Mouse (Mus musculus) limb, embryonic 15.5 days (tissue): ENCODE results near the gene Isca2. TPM values are rescaled to one million over a fixed set of nuclear protein-coding genes. Genes with fewer than 3 reads are reported as not detected.

Source experiments
- ATAC-seq: fragments of 200-750 bp; cut with Nextera tagmentation; 2 replicates; pipeline ENCODE4 v1.8.0; 2017; ENCODE audit warnings: low read depth, moderate TSS enrichment; ENCODE audit not compliant: insufficient number of reproducible peaks, low FRiP score, low TSS enrichment
- H3K27ac ChIP-seq: fragments of 300-500 bp; sonication (generic); 2 replicates; pipeline ENCODE4 v1.5.1; 2015; ENCODE audit warnings: moderate library complexity, mild to moderate bottlenecking, inconsistent platforms
- H3K27me3 ChIP-seq: fragments of 300-500 bp; sonication (generic); 2 replicates; pipeline ENCODE4 v1.6.1; 2015; ENCODE audit warnings: inconsistent platforms
- H3K36me3 ChIP-seq: fragments of 300-500 bp; sonication (generic); 2 replicates; pipeline ENCODE4 v1.6.1; 2015; ENCODE audit warnings: inconsistent platforms
- H3K4me1 ChIP-seq: fragments of 300-500 bp; sonication (generic); 2 replicates; pipeline ENCODE4 v1.6.1; 2015; ENCODE audit warnings: inconsistent platforms
- H3K4me2 ChIP-seq: fragments of 300-500 bp; sonication (generic); 2 replicates; pipeline ENCODE4 v1.6.1; 2015; ENCODE audit warnings: mild to moderate bottlenecking, inconsistent platforms
- H3K4me3 ChIP-seq: fragments of 300-500 bp; sonication (generic); 2 replicates; pipeline ENCODE4 v1.5.1; 2015; ENCODE audit warnings: mild to moderate bottlenecking, inconsistent platforms
- H3K9ac ChIP-seq: fragments of 300-500 bp; sonication (generic); 2 replicates; pipeline ENCODE4 v1.6.1; 2015; ENCODE audit warnings: inconsistent platforms
- H3K9me3 ChIP-seq: fragments of 300-500 bp; sonication (generic); 2 replicates; pipeline ENCODE4 v1.6.1; 2016; ENCODE audit warnings: inconsistent platforms
- WGBS: fragments of 180-500 bp; shearing (Covaris S2); methylation state at CpG from one replicate; pipeline ENCODE4 v1.1.7; 2015; 5-methylcytosine and 5-hydroxymethylcytosine counted together
- polyA plus RNA-seq: library from polyadenylated mRNA; unstranded; fragments of >200 nt; fragmentation: Nextera tagmentation; extraction: Ambion mirVana; gene quantifications from 2 replicates; pipeline ENCODE4 v1.2.1, GENCODE M21; 2015

Gene Isca2
- polyA plus RNA-seq, 1 experiment from 2014 or later, result 113 TPM

GRCm38 (mm10) chr12:84824203-84824602 is 51.2 kb downstream of the Isca2 start:
- peak overlapping the region; percentile 27; the same call in 1 of the 2 replicates for H3K27ac ChIP-seq

More at GRCm38 (mm10) chr12:84824203-84824602, 51.2 kb downstream of the Isca2 start:
- H3K36me3 ChIP-seq, result no peaks in the 10 kb centered on the region
- 56% methylated on average over 5 of the region's 5 CpGs for WGBS
- no peak overlapping the region for H3K4me2 ChIP-seq
- no peak for ATAC-seq
- H3K9me3 ChIP-seq, result no peaks in the 10 kb centered on the region
- H3K9ac ChIP-seq, result no peak overlapping the region
- no peak overlapping the region for H3K4me3 ChIP-seq
- H3K27me3 ChIP-seq, result 0 out of 2 replicates have a peak, but pooled peaks cover 2% of the 10 kb centered on the region
- peaks cover 25% of the 10 kb centered on the region for H3K4me1 ChIP-seq

Other genes with a start within 250 kb of the Isca2 start
- gene Vsx2, start 203.5 kb upstream of the Isca2 start, polyA plus RNA-seq, result 0.09 and 0.19 TPM in 2 replicates
- 14.7 and 15.7 TPM in 2 replicates for gene Abcd4, start 155.8 kb upstream of the Isca2 start, polyA plus RNA-seq
- not detected in 2 replicates for gene Vrtn, start 132.2 kb upstream of the Isca2 start, polyA plus RNA-seq
- gene Syndig1l, start 74.4 kb upstream of the Isca2 start, polyA plus RNA-seq, result not detected in 2 replicates
- gene Npc2, start 99 bp upstream of the Isca2 start, polyA plus RNA-seq, result 72.0 and 76.6 TPM in 2 replicates
- gene Ltbp2, start 103.3 kb downstream of the Isca2 start, polyA plus RNA-seq, result 7.1 and 8.7 TPM in 2 replicates
- gene Fcf1, start 197.6 kb downstream of the Isca2 start, polyA plus RNA-seq, result 122 and 128 TPM in 2 replicates
- 9.4 and 11.5 TPM in 2 replicates for gene Arel1, start 197.6 kb downstream of the Isca2 start, polyA plus RNA-seq
- gene Ylpm1, start 223.1 kb downstream of the Isca2 start, polyA plus RNA-seq, result 23.0 and 26.2 TPM in 2 replicates